Mouse (Mus musculus) cerebellum, postnatal 10 days (tissue): ENCODE data around the gene Arl5a.

ENCODE experiments used
- DNase-seq, 2 experiments: peaks; one replicate each; pipeline ENCODE4 v3.0.0; 2021; ENCODE audit warnings: mixed read lengths in 2 of 2

Gene Arl5a

DNA sequence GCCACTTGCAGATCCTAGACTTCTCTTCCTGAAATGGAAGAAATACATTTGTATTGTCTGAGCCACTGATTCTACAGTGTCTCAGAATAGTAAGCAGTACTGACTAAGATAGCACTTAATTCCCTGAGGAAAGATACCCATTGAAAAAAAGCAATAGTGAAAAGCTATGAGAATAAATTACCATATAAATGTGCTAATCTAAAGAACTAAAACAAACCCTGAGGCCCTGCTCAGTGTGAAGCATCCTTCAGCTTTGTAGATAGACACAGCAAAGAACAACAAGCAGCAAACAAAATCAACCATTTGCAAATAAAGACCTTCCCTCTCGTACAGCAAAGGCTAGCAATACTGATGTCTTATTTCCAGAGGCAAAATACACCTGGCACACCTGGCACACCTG is 65.0 kb downstream of the Arl5a start:
- no peak for DNase-seq

DNA sequence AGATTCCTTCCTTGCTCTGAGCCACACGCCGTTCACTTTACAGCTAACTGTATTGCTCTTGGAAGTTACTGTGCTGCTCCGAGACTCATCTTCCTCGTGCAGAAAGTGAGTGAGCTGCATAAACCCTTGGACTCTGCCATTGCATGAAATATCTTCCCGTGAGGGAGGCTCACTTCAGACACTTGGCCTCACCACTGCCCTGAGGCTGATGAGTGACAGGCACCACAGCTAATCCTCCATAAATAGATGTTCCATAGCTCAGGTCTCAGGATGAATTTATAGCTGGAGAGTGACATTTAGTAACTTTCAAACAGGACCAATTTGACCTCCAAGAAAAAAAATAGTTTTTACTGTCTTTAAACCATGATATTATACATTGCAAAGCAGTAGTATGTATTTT is 66.5 kb downstream of the Arl5a start:
- DNase-seq, result no peak

DNA sequence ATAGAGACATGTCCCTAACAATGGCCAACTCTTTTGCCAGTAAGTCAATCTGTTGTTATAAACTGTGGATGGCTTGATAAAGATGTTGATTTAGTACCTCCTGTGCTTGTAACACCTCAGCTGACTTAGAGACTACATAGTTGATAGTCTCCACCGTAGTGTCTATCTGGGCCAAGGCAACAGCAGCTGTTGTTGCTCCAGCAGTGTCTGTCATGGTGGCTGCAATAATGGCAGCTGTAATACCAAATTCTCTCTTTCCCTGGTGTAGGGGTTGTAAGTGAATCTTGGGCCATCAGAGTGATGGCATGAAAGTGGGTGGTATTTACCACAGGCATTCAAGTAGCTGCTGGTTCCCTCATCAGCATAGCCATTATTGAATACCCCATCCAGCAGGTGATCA is 73.7 kb downstream of the Arl5a start:
- no peak for DNase-seq
